Mouse (Mus musculus) olfactory bulb, adult 2 months (tissue): ENCODE measurements at regions not wholly inside any gene's neighbourhood (a gene's known extent, or its start where the extent isn't known, plus 50 kb on each side); places are given as distances from the start of the nearest gene placed in this dataset.

Experiments
- H3K27ac ChIP-seq: fragments of 200-500 bp; 2 replicates; pipeline ENCODE4 v1.5.1; 2012; ENCODE audit warnings: low read depth, low read length; ENCODE audit not compliant: insufficient read depth
- H3K4me1 ChIP-seq: fragments of 200-500 bp; 2 replicates; pipeline ENCODE4 v1.6.1; 2012; ENCODE audit warnings: low read length; ENCODE audit not compliant: control insufficient read depth, insufficient read depth
- H3K4me3 ChIP-seq: fragments of 200-500 bp; 2 replicates; pipeline ENCODE4 v1.5.1; 2012; ENCODE audit warnings: mild to moderate bottlenecking, low read depth, low read length, moderate library complexity; ENCODE audit not compliant: insufficient read depth
- CTCF ChIP-seq: fragments of 200-500 bp; IDR thresholded peaks from 2 replicates; pipeline ENCODE4 v1.5.1; 2012; ENCODE audit warnings: low read depth, mild to moderate bottlenecking, low read length, moderate library complexity; ENCODE audit not compliant: insufficient read depth
- POLR2A ChIP-seq: fragments of 200-500 bp; IDR thresholded peaks from 2 replicates; pipeline ENCODE4 v1.6.1; 2012; ENCODE audit warnings: mild to moderate bottlenecking, low read depth, low read length, moderate library complexity; ENCODE audit not compliant: insufficient read depth
- WGBS: fragments of 180-500 bp; shearing (Covaris S2); methylation state at CpG from one replicate; pipeline ENCODE4 v1.1.7; 2018; 5-methylcytosine and 5-hydroxymethylcytosine counted together

- TF ChIP-seq POLR2A = no peak
- TF ChIP-seq CTCF = no peak
- Histone ChIP-seq H3K4me1 (no peaks in the 10 kb centered on the region), H3K4me3 (no peak overlapping the region), H3K27ac (no peak overlapping the region)
- WGBS = 84% methylated on average over 4 of the region's 4 CpGs
Measured at GRCm38 (mm10) chr15:36427334-36427733, 580.2 kb downstream of the Zfp706 start.

- H3K27ac ChIP-seq = no peak overlapping the region
- H3K4me3 ChIP-seq = no peak overlapping the region
- 89% methylated on average over 8 of the region's 8 CpGs for WGBS
- TF ChIP-seq POLR2A (no peak), CTCF (no peak)
- no peaks in the 10 kb centered on the region for H3K4me1 ChIP-seq
Measured at GRCm38 (mm10) chr15:36425902-36426301, 581.7 kb downstream of the Zfp706 start.

- Histone ChIP-seq H3K4me3 (no peak overlapping the region), H3K4me1 (no peaks in the 10 kb centered on the region), H3K27ac (no peak overlapping the region)
- TF ChIP-seq POLR2A = no peak
- TF ChIP-seq CTCF = no peak
- WGBS = 86% methylated on average over 8 of the region's 8 CpGs
Measured at GRCm38 (mm10) chr15:36424047-36424446, 583.5 kb downstream of the Zfp706 start.

GRCm38 (mm10) chr15:36422781-36423180, 584.8 kb downstream of the Zfp706 start:
- no peaks in the 10 kb centered on the region for H3K4me1 ChIP-seq
- TF ChIP-seq CTCF = no peak
- TF ChIP-seq POLR2A = no peak
- WGBS = 70% methylated on average over 3 of the region's 3 CpGs
- no peak overlapping the region for H3K4me3 ChIP-seq
- no peak overlapping the region for H3K27ac ChIP-seq

GRCm38 (mm10) chr15:36419943-36420480, 587.6 kb downstream of the Zfp706 start:
- no peaks in the 10 kb centered on the region for H3K4me1 ChIP-seq
- H3K27ac ChIP-seq = no peak overlapping the region
- TF ChIP-seq POLR2A (no peak), CTCF (no peak)
- H3K4me3 ChIP-seq = no peak overlapping the region
- 92% methylated on average over 7 of the region's 7 CpGs for WGBS

- 74% methylated on average over 3 of the region's 3 CpGs for WGBS
- H3K27ac ChIP-seq = no peak overlapping the region
- no peaks in the 10 kb centered on the region for H3K4me1 ChIP-seq
- H3K4me3 ChIP-seq = no peak overlapping the region
- TF ChIP-seq CTCF = no peak
- TF ChIP-seq POLR2A = no peak
Measured at GRCm38 (mm10) chr15:36417426-36417825, 590.1 kb downstream of the Zfp706 start.

- H3K4me1 ChIP-seq = no peaks in the 10 kb centered on the region
- no peak overlapping the region for H3K4me3 ChIP-seq
- H3K27ac ChIP-seq = no peak overlapping the region
- WGBS = 81% methylated on average over 5 of the region's 5 CpGs
- TF ChIP-seq POLR2A = no peak
- TF ChIP-seq CTCF = no peak
Measured at GRCm38 (mm10) chr15:36415552-36416249, 591.9 kb downstream of the Zfp706 start.

- no peaks in the 10 kb centered on the region for H3K4me1 ChIP-seq
- 73% methylated on average over 3 of the region's 3 CpGs for WGBS
- no peak overlapping the region for H3K27ac ChIP-seq
- TF ChIP-seq CTCF (no peak), POLR2A (no peak)
- no peak overlapping the region for H3K4me3 ChIP-seq
Measured at GRCm38 (mm10) chr15:36412016-36412415, 595.6 kb downstream of the Zfp706 start.

- Histone ChIP-seq H3K4me3 (no peak overlapping the region), H3K27ac (no peak overlapping the region), H3K4me1 (no peaks in the 10 kb centered on the region)
- TF ChIP-seq POLR2A = no peak
- no peak for TF ChIP-seq CTCF
- WGBS = 88% methylated on average over 3 of the region's 3 CpGs
Measured at GRCm38 (mm10) chr15:36405446-36405845, 602.1 kb downstream of the Zfp706 start.
